Mouse (Mus musculus) ES-E14 (cell line): Measurements from ENCODE around the gene Ucn3.

Source experiments
- CHD2 ChIP-seq: IDR thresholded peaks from 2 replicates; pipeline ENCODE4 v1.6.1; 2014; ENCODE audit warnings: mild to moderate bottlenecking, low read depth, low read length, inconsistent platforms
- HCFC1 ChIP-seq: IDR thresholded peaks from 2 replicates; pipeline ENCODE4 v1.6.1; 2012; ENCODE audit warnings: low read length, inconsistent platforms, borderline replicate concordance; ENCODE audit not compliant: insufficient read depth
- MAFK ChIP-seq: IDR thresholded peaks from 2 replicates; pipeline ENCODE4 v1.6.1; 2014; ENCODE audit warnings: mild to moderate bottlenecking, low read depth, low read length, inconsistent platforms; ENCODE audit not compliant: insufficient read depth
- ZNF384 ChIP-seq: IDR thresholded peaks from 2 replicates; pipeline ENCODE4 v1.6.1; 2012; ENCODE audit warnings: low read depth, low read length, inconsistent platforms

GRCm38 (mm10) chr13:3894549-3894948, 50.6 kb downstream of the Ucn3 start:
- TF ChIP-seq ZNF384, result no peak
- TF ChIP-seq MAFK, result no peak
- TF ChIP-seq CHD2, result no peak
- TF ChIP-seq HCFC1, result no peak
